Mouse (Mus musculus) left cerebral cortex, postnatal 36 days (tissue): ENCODE measurements around the gene Srrm3. TPM values are rescaled to one million over a fixed set of nuclear protein-coding genes. Genes with fewer than 3 reads are reported as not detected.

Source experiments
- DNase-seq, 2 experiments: peaks; one replicate each; pipeline ENCODE4 v3.0.0; 2021 to 2022; ENCODE audit warnings: low spot score in 2 of 2, mixed read lengths in 1 of 2
- intact Hi-C: fragments of 180-260 bp; cut with DNase I; formaldehyde crosslinking; loops from one replicate; pipeline ENCODE4 v1.15.1; 2025
- microRNA-seq: library from miRNA; unstranded; fragments of <30 nt; microRNA quantifications from one replicate; pipeline ENCODE4 v1.2.0, GENCODE M21; 2022
- total RNA-seq, 2 experiments: library from RNA; stranded (reverse); gene quantifications; 2 replicates each; pipeline ENCODE4 v1.2.3; 2021

Gene Srrm3
- total RNA-seq, 2 experiments from 2014 or later = 65.0 to 119 TPM

DNA sequence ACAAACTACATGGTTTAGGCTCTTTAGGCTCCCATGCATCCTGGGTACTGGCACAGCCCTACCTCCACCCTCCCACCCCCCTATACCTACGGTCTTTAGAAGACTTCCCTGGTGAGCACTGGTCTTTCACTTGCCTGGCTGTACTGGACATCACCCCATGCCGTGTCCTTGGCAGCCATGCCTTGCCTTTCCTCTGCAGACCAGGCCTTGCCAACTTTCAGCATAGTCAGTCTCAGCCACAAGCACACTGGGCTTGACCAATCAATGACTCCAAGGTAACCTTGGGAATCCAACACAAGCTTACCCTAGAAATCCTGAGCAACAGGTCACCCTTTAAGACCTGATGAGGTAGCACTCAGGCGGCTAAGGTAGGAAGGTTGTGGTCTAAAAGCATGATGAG lies 109.9 kb downstream of the Srrm3 start:
- no peak for DNase-seq
- intact Hi-C loops = no loop called here

GRCm38 (mm10) chr5:135917327-135918058 lies 110.8 kb downstream of the Srrm3 start:
- intact Hi-C loops = no loop called here

GRCm38 (mm10) chr5:135918059-135918437 lies 111.4 kb downstream of the Srrm3 start:
- intact Hi-C loops = no loop called here
- DNase-seq = no peak

More at GRCm38 (mm10) chr5:135917327-135918058, 110.8 kb downstream of the Srrm3 start:
- DNase-seq = no peak

GRCm38 (mm10) chr5:135918593-135918992 lies 111.9 kb downstream of the Srrm3 start:
- intact Hi-C loops = no loop called here
- DNase-seq = no peak

- intact Hi-C loops = no loop called here
- no peak for DNase-seq
Measured at GRCm38 (mm10) chr5:135919902-135920301, 113.2 kb downstream of the Srrm3 start.

DNA sequence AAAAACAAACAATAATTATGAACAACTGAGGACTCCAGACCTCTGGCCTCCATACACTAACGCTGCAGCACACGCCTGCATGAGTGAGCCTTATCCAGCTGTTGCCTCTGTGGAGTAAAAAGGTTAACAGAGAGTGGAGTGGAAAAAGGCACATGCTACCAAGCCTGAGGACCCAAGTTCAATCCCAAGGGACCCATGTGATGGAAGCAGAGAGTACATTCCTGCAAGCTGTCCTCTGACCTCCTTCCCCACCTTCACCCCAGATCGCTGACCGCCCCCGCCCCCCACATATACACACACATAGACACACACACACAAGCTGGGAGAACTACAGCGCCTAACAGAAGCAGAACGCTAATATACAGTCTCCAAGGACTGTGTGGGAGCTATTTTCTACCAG lies 117.2 kb downstream of the Srrm3 start:
- intact Hi-C loops = no loop called here

More for the DNA sequence above, 117.2 kb downstream of the Srrm3 start:
- no peak for DNase-seq

Small RNA genes within 50 kb of the gene (microRNA-seq; reads per million reads assigned to microRNA genes)
- gene Gm23268 = not detected

Other genes starting within 250 kb of the Srrm3 start
- gene Ccl26, start 243.3 kb upstream of the Srrm3 start, total RNA-seq = not detected
- under 1 TPM in 1 of 2 experiments, not detected in 1; 0.64 TPM for gene Ccl24, start 233.8 kb upstream of the Srrm3 start, total RNA-seq
- gene Rhbdd2, start 174.3 kb upstream of the Srrm3 start, total RNA-seq = 10 to 100 TPM; 77.2 to 90.2 TPM
- 10 to 100 TPM; 83.7 to 90.9 TPM for gene Por, start 136.9 kb upstream of the Srrm3 start, total RNA-seq
- 10 to 100 TPM; 15.6 to 18.0 TPM for gene Tmem120a, start 62.4 kb upstream of the Srrm3 start, total RNA-seq
- gene Styxl1, start 28.5 kb upstream of the Srrm3 start, total RNA-seq = not detected
- 100 to 1,000 TPM; 374 to 435 TPM for gene Mdh2, start 28.4 kb upstream of the Srrm3 start, total RNA-seq
- gene Hspb1, start 81.0 kb downstream of the Srrm3 start, total RNA-seq = 10 to 100 TPM; 11.6 to 24.2 TPM
- 1,000 to 10,000 TPM; 1,175 to 1,315 TPM for gene Ywhag, start 127.7 kb downstream of the Srrm3 start, total RNA-seq
- 1 to 10 TPM; 1.4 TPM for gene Ssc4d, start 167.6 kb downstream of the Srrm3 start, total RNA-seq
- not detected for gene Zp3, start 173.2 kb downstream of the Srrm3 start, total RNA-seq
- 1 to 10 TPM; 7.7 to 8.4 TPM for gene Dtx2, start 187.9 kb downstream of the Srrm3 start, total RNA-seq
- not detected for gene Upk3b, start 231.6 kb downstream of the Srrm3 start, total RNA-seq
- gene Upk3bl, start 247.6 kb downstream of the Srrm3 start, total RNA-seq = not detected